Mouse (Mus musculus) embryonic facial prominence, embryonic 15.5 days (tissue): ENCODE results near the gene Dapk2. TPM values are rescaled to one million over a fixed set of nuclear protein-coding genes. Genes with fewer than 3 reads are reported as not detected.

Source experiments
- ATAC-seq: fragments of 200-750 bp; cut with Nextera tagmentation; 2 replicates; pipeline ENCODE4 v1.8.0; 2017; ENCODE audit warnings: low read depth, moderate TSS enrichment; ENCODE audit not compliant: insufficient number of reproducible peaks, low FRiP score, low TSS enrichment
- H3K27ac ChIP-seq: fragments of 300-500 bp; sonication (generic); replicated peaks from 2 replicates; pipeline ENCODE4 v1.5.1; 2015; ENCODE audit warnings: mild to moderate bottlenecking, inconsistent platforms
- H3K27me3 ChIP-seq: fragments of 300-500 bp; sonication (generic); 2 replicates; pipeline ENCODE4 v1.6.1; 2015; ENCODE audit warnings: inconsistent platforms
- H3K36me3 ChIP-seq: fragments of 300-500 bp; sonication (generic); 2 replicates; pipeline ENCODE4 v1.6.1; 2015; ENCODE audit warnings: mild to moderate bottlenecking, inconsistent platforms
- H3K4me1 ChIP-seq: fragments of 300-500 bp; sonication (generic); 2 replicates; pipeline ENCODE4 v1.6.1; 2015; ENCODE audit warnings: inconsistent platforms
- H3K4me2 ChIP-seq: fragments of 300-500 bp; sonication (generic); replicated peaks from 2 replicates; pipeline ENCODE4 v1.6.1; 2015; ENCODE audit warnings: mild to moderate bottlenecking, inconsistent platforms
- H3K4me3 ChIP-seq: fragments of 300-500 bp; sonication (generic); replicated peaks from 2 replicates; pipeline ENCODE4 v1.5.1; 2015; ENCODE audit warnings: mild to moderate bottlenecking, inconsistent platforms
- H3K9ac ChIP-seq: fragments of 300-500 bp; sonication (generic); 2 replicates; pipeline ENCODE4 v1.6.1; 2015; ENCODE audit warnings: inconsistent platforms
- H3K9me3 ChIP-seq: fragments of 300-500 bp; sonication (generic); replicated peaks from 2 replicates; pipeline ENCODE4 v1.6.1; 2016; ENCODE audit warnings: inconsistent platforms
- WGBS: fragments of 180-500 bp; shearing (Covaris S2); methylation state at CpG from one replicate; pipeline ENCODE4 v1.1.7; 2015; 5-methylcytosine and 5-hydroxymethylcytosine counted together
- polyA plus RNA-seq: library from polyadenylated mRNA; unstranded; fragments of >200 nt; fragmentation: Nextera tagmentation; extraction: Ambion mirVana; gene quantifications from 2 replicates; pipeline ENCODE4 v1.2.1, GENCODE M21; 2015

Gene Dapk2
- 17.1 and 18.0 TPM in 2 replicates for polyA plus RNA-seq

DNA sequence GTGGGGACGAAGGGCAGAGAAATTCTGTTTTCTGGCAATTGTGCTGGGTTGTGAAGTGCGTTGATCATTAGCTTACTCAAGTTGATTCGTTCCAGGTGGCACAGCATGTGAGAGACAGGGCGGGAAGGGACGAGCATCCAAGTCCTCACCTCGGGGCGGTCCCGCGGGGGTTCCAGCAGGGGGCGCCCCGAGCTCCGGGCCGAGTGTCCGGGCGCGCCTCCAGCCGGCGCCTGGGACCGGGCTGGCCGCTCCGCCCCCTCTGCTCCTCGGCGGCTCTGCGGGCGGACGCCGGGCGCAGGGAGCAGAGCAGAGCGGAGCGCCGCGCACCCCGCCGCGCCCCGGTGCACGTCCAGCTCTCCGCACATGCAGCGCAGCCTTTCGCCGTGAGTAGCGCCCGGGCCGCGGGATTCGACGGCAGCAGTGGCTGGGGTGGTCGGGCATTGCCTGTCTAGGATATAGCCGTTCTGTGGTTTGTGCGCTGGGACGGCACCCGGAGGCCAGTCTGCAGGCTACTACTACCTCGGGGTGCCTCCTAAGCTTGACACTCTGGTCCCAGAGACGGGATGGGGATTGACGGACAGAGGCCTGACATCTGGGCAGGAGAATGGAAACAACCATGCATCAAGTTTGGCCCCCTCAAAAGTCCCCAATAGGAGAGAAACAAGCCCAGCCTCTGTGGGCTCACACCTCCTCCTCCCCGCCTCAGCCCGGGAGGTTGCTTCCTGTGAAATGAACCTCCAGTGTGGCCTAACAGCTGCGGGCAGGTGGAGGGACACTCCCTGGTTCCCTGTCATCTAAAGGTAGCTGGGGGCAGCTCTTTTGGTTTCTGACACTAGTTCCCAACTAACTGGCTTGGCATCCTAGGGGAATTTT is at the start of gene Dapk2:
Dapk2 (plus strand) TSS at position 266 of the 873 bp plus-strand sequence.
- WGBS = 2% methylated on average over 58 of the region's 58 CpGs
- peak; percentile 83 for ATAC-seq
- H3K27ac ChIP-seq = no peak within 1 kb of the TSS

GRCm38 (mm10) chr9:66109574-66109973 is 48.4 kb upstream of the Dapk2 start:
- Histone ChIP-seq H3K27me3 (no peaks in the 10 kb centered on the region), H3K4me2 (no peak overlapping the region), H3K27ac (no peak overlapping the region), H3K4me3 (no peak overlapping the region), H3K36me3 (peaks cover 45% of the 10 kb centered on the region), H3K4me1 (0 out of 2 replicates have a peak, but pooled peaks cover 6% of the 10 kb centered on the region), H3K9me3 (no peaks in the 10 kb centered on the region), H3K9ac (no peak overlapping the region)
- no peak for ATAC-seq
- 100% methylated on average over 1 of the region's 1 CpGs for WGBS

More for the DNA sequence above, at the start of gene Dapk2:
- H3K4me1 ChIP-seq = 0 out of 2 replicates have a peak, but pooled peaks cover 5% of the 10 kb centered on the region
- peaks cover 32% of the 10 kb centered on the region for H3K27me3 ChIP-seq
- no peaks in the 10 kb centered on the region for H3K9me3 ChIP-seq
- 0 out of 2 replicates have a peak within 1 kb of the TSS, but pooled peaks have one; percentile 3 for H3K9ac ChIP-seq
- H3K4me2 ChIP-seq = peak within 1 kb of the TSS; percentile 71
- no peaks in the 10 kb centered on the region for H3K36me3 ChIP-seq
- H3K4me3 ChIP-seq = peak within 1 kb of the TSS; percentile 44

- Histone ChIP-seq H3K27me3 (no peaks in the 10 kb centered on the region), H3K4me2 (no peak overlapping the region), H3K4me3 (no peak overlapping the region), H3K27ac (no peak overlapping the region), H3K36me3 (peaks cover 42% of the 10 kb centered on the region), H3K4me1 (0 out of 2 replicates have a peak, but pooled peaks cover 6% of the 10 kb centered on the region), H3K9me3 (no peaks in the 10 kb centered on the region), H3K9ac (no peak overlapping the region)
- 61% methylated on average over 8 of the region's 8 CpGs for WGBS
- ATAC-seq = no peak
These were observed 47.9 kb upstream of the Dapk2 start for GRCm38 (mm10) chr9:66110126-66110525.

DNA sequence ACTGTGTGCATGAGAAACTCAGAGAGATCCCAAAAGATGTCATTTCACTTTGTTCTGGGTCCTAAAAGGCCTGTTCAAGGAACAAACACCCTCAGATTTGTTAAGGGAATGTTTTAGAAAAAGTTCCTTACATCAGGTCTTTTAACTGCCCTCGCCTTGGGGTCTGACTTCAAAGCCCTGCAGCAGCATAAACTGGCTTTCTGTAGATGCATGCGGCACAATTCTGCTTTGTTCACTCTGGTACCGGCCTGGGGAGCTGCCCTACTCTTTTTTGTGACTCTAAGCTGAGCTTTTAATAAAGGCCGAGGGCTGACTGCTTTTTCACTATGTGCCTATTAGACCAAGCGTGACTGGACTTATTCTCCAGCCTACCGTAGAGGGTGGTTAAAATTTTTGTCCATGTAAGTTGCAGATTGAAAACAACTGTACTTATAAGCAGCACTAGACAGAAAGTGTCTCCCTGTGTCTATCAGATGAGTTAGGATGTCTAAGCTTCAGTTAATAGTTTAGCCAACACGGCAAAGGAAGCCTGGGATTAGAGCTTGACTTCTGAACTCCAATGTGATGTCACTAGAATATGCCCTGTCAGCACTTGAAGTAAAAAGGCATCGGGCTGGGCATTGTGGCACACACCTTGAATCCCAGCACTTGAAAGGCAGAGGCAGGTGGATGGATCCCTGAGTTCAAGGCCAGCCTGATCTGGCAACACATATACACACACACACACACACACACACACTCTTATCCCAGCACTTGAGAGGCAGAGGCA is 47.2 kb upstream of the Dapk2 start:
- no peaks in the 10 kb centered on the region for H3K9me3 ChIP-seq
- no peak overlapping the region for H3K9ac ChIP-seq
- no peak overlapping the region for H3K4me2 ChIP-seq
- H3K27ac ChIP-seq = no peak overlapping the region
- no peak; the same call in 1 of the 2 replicates for ATAC-seq
- H3K4me1 ChIP-seq = 0 out of 2 replicates have a peak, but pooled peaks cover 6% of the 10 kb centered on the region
- WGBS = 45% methylated on average over 8 of the region's 8 CpGs
- H3K27me3 ChIP-seq = no peaks in the 10 kb centered on the region
- no peak overlapping the region for H3K4me3 ChIP-seq
- H3K36me3 ChIP-seq = peaks cover 40% of the 10 kb centered on the region

DNA sequence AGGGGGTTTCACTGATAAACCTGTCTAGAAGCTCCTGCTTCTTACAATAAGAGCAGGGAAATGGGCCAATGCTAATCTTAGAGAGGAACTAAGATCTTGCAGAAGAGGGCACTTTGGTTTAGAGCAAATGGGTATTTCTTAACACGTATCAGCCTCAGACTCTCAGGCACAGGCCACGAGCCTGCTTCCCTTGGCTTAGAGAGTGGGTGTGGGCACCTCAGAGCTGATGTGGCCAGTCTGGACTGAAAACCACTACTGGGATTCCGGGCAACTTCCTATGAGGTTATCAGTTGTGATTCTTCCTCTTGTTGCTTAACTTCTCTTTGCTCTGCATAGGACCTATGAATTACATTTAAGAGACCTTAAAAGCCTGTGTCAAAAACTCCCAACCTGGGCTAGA is 43.7 kb upstream of the Dapk2 start:
- Histone ChIP-seq H3K27me3 (no peaks in the 10 kb centered on the region), H3K27ac (no peak overlapping the region), H3K36me3 (peaks cover 16% of the 10 kb centered on the region; the same call in 1 of the 2 replicates), H3K9ac (no peak overlapping the region), H3K9me3 (no peaks in the 10 kb centered on the region), H3K4me2 (no peak overlapping the region), H3K4me3 (no peak overlapping the region), H3K4me1 (0 out of 2 replicates have a peak, but pooled peaks cover 6% of the 10 kb centered on the region)
- 85% methylated on average over 3 of the region's 3 CpGs for WGBS
- ATAC-seq = no peak

GRCm38 (mm10) chr9:66116890-66117289 is 41.1 kb upstream of the Dapk2 start:
- peaks cover 16% of the 10 kb centered on the region; the same call in 1 of the 2 replicates for H3K36me3 ChIP-seq
- peak overlapping the region; percentile 23; the same call in 1 of the 2 replicates for H3K27ac ChIP-seq
- no peak overlapping the region for H3K4me3 ChIP-seq
- H3K9ac ChIP-seq = no peak overlapping the region
- no peaks in the 10 kb centered on the region for H3K27me3 ChIP-seq
- no peaks in the 10 kb centered on the region for H3K4me1 ChIP-seq
- no peaks in the 10 kb centered on the region for H3K9me3 ChIP-seq
- 62% methylated on average over 8 of the region's 8 CpGs for WGBS
- ATAC-seq = no peak
- no peak overlapping the region for H3K4me2 ChIP-seq

DNA sequence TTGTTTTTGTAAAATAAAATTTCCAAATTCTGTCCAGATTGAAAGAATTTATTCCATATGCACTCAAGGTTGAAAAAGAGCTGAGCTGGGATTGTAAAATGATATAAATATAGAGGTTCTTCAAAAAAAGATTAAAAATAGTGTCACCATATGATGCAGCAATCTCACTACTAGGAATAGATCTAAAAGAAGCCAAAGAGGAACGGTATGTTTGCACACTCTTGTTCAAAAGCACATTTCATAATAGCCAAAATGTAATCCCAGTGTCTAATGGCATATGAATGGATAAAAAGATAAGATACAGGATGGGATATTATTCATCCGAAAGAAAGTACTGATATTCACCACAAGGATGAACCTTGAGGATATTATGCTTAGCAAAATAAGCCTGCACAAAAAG is 38.5 kb upstream of the Dapk2 start:
- peaks cover 5% of the 10 kb centered on the region for H3K4me1 ChIP-seq
- no peak for ATAC-seq
- 82% methylated on average over 2 of the region's 2 CpGs for WGBS
- no peak overlapping the region for H3K27ac ChIP-seq
- H3K36me3 ChIP-seq = peaks cover 8% of the 10 kb centered on the region; the same call in 1 of the 2 replicates
- H3K4me3 ChIP-seq = no peak overlapping the region
- no peak overlapping the region for H3K9ac ChIP-seq
- no peaks in the 10 kb centered on the region for H3K27me3 ChIP-seq
- no peaks in the 10 kb centered on the region for H3K9me3 ChIP-seq
- H3K4me2 ChIP-seq = no peak overlapping the region

DNA sequence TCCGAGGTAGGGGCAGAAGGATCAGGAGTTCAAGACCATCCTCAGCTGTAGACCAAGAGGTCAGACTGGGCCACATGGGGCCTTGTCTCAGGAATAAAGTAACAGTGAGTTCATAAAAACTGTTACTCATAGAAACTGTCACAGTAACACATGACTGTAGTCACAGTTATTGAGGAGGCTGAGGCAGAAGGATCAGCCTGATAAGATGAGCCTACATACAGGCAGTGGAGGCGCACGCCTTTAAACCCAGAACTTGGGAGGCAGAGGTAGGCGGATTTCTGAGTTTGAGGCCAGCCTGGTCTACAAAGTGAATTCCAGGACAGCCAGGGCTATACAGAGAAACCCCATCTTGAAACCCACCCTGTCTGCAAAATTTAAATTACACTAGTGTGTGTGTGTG is 37.9 kb upstream of the Dapk2 start:
- WGBS = 94% methylated on average over 4 of the region's 4 CpGs

GRCm38 (mm10) chr9:66120945-66121344 is 37.1 kb upstream of the Dapk2 start:
- Histone ChIP-seq H3K4me1 (peaks cover 16% of the 10 kb centered on the region), H3K9me3 (no peaks in the 10 kb centered on the region), H3K4me2 (no peak overlapping the region), H3K4me3 (no peak overlapping the region), H3K36me3 (no peaks in the 10 kb centered on the region; the same call in 1 of the 2 replicates), H3K27ac (no peak overlapping the region), H3K27me3 (no peaks in the 10 kb centered on the region), H3K9ac (no peak overlapping the region)
- WGBS = 79% methylated on average over 3 of the region's 3 CpGs
- ATAC-seq = no peak

More for the DNA sequence above, 37.9 kb upstream of the Dapk2 start:
- Histone ChIP-seq H3K4me3 (no peak overlapping the region), H3K36me3 (peaks cover 5% of the 10 kb centered on the region; the same call in 1 of the 2 replicates), H3K27ac (no peak overlapping the region), H3K27me3 (no peaks in the 10 kb centered on the region), H3K4me1 (peaks cover 8% of the 10 kb centered on the region), H3K9ac (no peak overlapping the region), H3K9me3 (no peaks in the 10 kb centered on the region), H3K4me2 (no peak overlapping the region)
- ATAC-seq = no peak

DNA sequence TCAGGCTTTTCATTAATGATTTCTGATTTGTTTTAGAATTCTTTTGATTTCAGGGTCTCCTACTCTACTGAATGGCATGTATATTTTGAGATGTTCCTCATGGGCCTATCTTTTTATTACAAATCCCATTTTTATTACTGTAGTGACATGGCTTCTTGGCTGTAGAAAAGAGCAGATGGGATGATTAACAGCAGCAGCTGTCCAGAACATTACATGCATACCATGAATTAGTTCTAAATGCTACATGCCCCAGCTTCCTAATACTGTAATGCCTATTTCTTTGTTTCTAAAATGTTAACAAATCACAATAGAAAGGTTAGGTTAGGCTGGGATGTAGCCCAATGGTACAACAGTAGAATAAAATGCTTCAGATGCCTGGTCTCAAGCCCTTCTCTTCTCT is 36.6 kb upstream of the Dapk2 start:
- no peak for ATAC-seq
- H3K9me3 ChIP-seq = no peaks in the 10 kb centered on the region
- H3K4me1 ChIP-seq = peaks cover 19% of the 10 kb centered on the region
- no peak overlapping the region for H3K4me3 ChIP-seq
- no peaks in the 10 kb centered on the region; the same call in 1 of the 2 replicates for H3K36me3 ChIP-seq
- H3K4me2 ChIP-seq = no peak overlapping the region
- H3K9ac ChIP-seq = no peak overlapping the region
- no peaks in the 10 kb centered on the region for H3K27me3 ChIP-seq
- no peak overlapping the region for H3K27ac ChIP-seq

DNA sequence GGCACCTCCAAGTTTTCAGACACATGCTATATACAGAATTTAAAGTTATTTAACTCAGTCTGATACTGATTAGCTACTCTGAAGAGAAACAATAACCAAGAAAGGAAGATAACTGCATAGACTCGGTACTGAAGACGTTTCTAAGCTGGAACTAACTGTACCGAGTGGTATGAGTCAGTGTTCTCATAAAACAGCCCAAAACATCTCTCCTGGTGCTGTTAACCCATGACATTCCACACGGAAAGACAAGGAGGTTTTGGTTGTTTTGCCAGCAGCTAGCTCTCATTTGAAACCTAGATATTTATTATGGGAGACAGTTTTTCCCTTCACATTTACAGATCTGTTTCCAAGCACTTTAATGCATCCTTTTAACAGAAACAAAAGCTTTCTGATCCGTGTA is 34.4 kb upstream of the Dapk2 start:
- Histone ChIP-seq H3K4me3 (peak overlapping the region; percentile 82), H3K27me3 (no peaks in the 10 kb centered on the region), H3K36me3 (no peaks in the 10 kb centered on the region; the same call in 1 of the 2 replicates), H3K4me2 (peak overlapping the region; percentile 65), H3K9me3 (no peaks in the 10 kb centered on the region), H3K4me1 (peaks cover 25% of the 10 kb centered on the region), H3K9ac (peak overlapping the region; percentile 78; the same call in 1 of the 2 replicates), H3K27ac (peak overlapping the region; percentile 88)
- WGBS = 5% methylated on average over 5 of the region's 5 CpGs
- ATAC-seq = no peak
